Mouse (Mus musculus): ENCODE data around the gene Olfr190.
"Not testable (repeated sequence)": the region's sequence is repeated elsewhere in the genome, so short reads cannot be mapped to it uniquely, and the experiment has no call there.

Olfr190 gene

GRCm38 (mm10) chr16:59077905-59078304, at the start of gene Olfr190:
Olfr190 (minus strand) TSS chr16:59078005.
- no peak for DNase-seq

GRCm38 (mm10) chr16:59120969-59121368, 43.2 kb upstream of the Olfr190 start, which contains the start of gene Olfr194:
Olfr194 (minus strand) TSS chr16:59121069.
- no peak for DNase-seq

DNA sequence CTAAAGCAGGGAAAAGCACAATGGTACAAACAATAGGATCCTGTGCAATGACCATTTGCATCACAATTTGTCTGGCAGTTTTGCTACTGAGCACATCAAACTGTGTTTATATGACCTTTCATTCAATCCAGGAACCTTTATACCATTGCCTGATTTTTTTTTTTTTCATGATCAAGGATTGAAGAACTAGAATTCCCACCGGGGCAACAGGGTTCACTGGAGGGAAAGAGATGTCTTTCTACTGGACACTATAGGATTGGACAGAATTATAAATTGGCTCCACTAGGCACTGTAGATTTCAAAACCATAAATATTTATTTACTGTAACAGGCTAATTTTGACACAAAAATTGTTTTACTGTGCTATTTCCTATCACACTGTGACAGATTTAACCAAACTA, 34.0 kb upstream of the Olfr190 start, which contains the start of gene Olfr193:
TSS of gene Olfr193 (minus strand) at position 101 of the 400 bp plus-strand sequence.
- DNase-seq = no peak

DNA sequence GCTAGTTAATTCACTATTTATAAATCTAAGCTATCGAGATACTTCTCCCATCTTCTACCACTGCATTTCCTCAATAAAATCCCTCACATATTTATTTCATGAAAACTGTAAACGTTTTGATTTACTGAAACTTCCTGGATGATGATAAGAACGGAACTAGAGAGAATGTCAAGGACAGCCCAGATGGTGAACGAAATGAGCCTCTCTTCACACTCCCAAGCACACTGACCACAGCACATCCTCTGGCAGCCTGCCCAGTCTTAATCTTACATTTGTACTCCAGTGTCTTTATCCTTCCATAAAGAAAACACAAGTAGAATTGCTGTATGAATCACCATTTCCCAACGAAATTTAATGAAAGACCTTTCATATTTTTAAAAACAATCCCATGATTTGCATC, 30.7 kb upstream of the Olfr190 start:
- DNase-seq = not testable (repeated sequence)

DNA sequence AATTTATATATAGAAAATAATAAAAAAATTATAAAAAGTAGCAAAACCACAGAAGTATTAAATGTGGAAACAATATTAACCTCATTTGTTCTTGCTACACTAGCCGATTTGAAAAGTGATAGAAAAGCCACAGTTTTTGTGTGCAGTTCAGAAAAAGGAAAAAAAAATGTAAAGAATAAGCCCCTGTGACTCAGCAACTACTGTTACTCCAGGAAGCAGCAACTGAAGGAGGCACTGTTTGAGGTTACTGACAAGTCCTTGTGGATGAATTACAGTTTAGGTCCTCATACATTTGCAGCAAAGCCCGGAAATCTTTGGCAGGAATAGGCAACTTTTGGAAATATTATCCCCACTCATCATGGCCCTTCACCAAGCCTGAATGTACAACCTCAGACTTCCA, 27.5 kb upstream of the Olfr190 start:
- no peak for DNase-seq

DNA sequence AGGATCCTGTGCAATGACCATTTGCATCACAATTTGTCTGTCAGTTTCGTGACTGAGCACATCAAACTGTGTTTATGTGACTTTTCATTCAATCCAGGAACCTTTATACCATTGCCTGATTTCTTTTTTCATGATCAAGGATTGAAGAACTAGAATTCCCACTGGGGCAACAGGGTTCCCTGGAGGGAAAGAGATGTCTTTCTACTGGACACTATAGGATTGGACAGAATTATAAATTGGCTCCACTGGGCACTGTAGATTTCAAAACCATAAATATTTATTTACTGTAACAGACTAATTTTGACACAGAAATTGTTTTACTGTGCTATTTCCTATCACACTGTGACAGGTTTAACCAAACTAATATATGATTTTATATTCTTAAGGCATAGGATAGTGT, 11.9 kb upstream of the Olfr190 start, which contains the start of gene Olfr191:
TSS of gene Olfr191 (minus strand) at position 101 of the 400 bp plus-strand sequence.
- DNase-seq = not testable (repeated sequence)

DNA sequence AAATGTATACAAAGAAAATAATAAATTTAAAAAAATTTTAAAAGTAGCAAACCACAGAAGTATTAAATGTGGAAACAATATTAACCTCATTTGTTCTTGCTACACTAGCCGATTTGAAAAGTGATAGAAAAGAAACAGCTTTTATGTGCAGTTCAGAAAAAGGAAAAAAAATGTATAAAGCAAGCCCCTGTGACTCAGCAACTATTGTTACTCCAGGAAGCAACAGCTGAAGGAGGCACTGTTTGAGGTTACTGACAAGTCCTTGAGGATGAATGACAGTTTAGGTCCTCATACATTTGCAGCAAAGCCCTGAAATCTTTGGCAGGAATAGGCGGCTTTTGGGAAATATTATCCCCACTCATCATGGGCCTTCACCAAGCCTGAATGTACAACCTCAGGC, 3.3 kb upstream of the Olfr190 start:
- not testable (repeated sequence) for DNase-seq

DNA sequence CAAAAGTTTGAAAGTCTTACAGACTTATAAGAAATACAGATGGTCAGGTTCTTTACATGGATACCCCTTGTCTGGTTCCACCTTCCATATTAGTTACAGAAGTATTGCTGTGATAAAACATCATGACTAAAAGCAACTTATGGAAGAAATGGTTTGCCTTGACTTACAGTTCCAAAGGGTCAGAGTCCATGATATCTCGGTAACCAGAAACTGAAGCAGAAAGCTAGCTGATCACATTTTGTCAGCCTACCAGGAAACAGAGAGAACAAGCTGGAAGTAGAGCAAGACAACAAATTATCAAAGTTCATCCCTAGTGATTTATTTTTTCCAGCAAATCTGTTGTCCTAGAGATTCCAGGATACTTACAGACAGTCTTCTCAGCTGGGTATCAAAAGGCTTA, 4.3 kb downstream of the Olfr190 start:
- DNase-seq = no peak

- no peak for DNase-seq
Observed at GRCm38 (mm10) chr16:59071755-59072154, 6.0 kb downstream of the Olfr190 start.

GRCm38 (mm10) chr16:59062411-59062810, 15.4 kb downstream of the Olfr190 start:
- not testable (repeated sequence) for DNase-seq

- not testable (repeated sequence) for DNase-seq
Observed at GRCm38 (mm10) chr16:59049286-59049685, 28.5 kb downstream of the Olfr190 start.

DNA sequence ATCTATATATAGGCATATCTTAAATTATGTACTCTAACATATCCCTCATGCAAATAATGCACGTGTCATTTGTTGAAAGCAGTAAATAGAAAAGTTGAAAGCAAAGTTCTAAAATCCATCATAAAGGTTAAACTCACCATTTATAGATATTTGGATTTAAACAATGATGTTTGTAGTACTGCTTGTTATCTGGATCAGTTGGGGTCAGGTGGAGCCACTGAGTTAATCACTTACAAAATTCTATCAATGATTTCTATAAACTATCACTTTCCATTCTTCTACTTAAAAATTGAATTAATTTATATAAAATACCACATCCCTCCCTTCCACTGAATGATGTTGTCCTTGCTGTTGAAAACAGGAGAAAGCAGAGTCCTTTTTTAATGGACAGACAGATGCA, 28.9 kb downstream of the Olfr190 start:
- no peak for DNase-seq

- DNase-seq = no peak
Observed at GRCm38 (mm10) chr16:59047579-59047978, 30.2 kb downstream of the Olfr190 start.

DNA sequence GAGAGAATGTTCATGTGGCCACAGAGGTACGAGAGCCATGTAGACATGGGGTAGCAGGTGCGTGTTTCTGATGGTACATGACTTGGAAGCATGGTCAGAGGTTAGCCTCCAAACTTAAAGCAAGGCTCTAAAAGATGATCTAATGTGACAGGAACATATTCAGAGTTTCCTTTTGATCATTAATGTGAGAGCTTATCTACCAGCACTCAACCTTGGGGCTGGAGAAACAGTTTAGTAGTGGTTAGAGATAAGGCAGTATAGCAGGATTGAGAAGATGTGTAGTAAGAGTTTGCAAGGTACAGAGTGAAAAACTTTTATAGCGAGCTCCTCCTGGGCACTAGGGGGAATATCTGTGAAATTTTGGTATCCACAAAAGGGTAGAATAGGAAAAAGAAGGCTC, 32.0 kb downstream of the Olfr190 start:
- no peak for DNase-seq

GRCm38 (mm10) chr16:59039710-59040109, 38.1 kb downstream of the Olfr190 start, which contains the start of gene Olfr187:
Olfr187 (minus strand) TSS chr16:59039767.
- no peak for DNase-seq

- no peak for DNase-seq
Observed at GRCm38 (mm10) chr16:59030191-59030590, 47.6 kb downstream of the Olfr190 start, which contains the start of gene Olfr186. Olfr186 (minus strand) TSS chr16:59030291.
